Mouse (Mus musculus) liver (tissue): Measurements from ENCODE around the gene Shf.
"Not testable (repeated sequence)": the region's sequence is repeated elsewhere in the genome, so short reads cannot be mapped to it uniquely, and the experiment has no call there.

Source experiments
- DNase-seq: peaks from one replicate; pipeline ENCODE4 v3.0.0-alpha.2; 2020; ENCODE audit warnings: mixed read lengths

Gene Shf

GRCm38 (mm10) chr2:122347257-122347656 lies 21.7 kb downstream of the Shf start:
- DNase-seq: no peak

GRCm38 (mm10) chr2:122346164-122346563 lies 22.8 kb downstream of the Shf start:
- not testable (repeated sequence) for DNase-seq

GRCm38 (mm10) chr2:122345106-122345893 lies 23.7 kb downstream of the Shf start:
- DNase-seq: no peak

- no peak for DNase-seq
Measured at GRCm38 (mm10) chr2:122337291-122337690, 31.7 kb downstream of the Shf start.

GRCm38 (mm10) chr2:122334170-122334569 lies 34.8 kb downstream of the Shf start:
- no peak for DNase-seq

- no peak for DNase-seq
Measured at GRCm38 (mm10) chr2:122332222-122332621, 36.7 kb downstream of the Shf start.

- DNase-seq: not testable (repeated sequence)
Measured at GRCm38 (mm10) chr2:122330317-122330716, 38.6 kb downstream of the Shf start.

- DNase-seq: no peak
Measured at GRCm38 (mm10) chr2:122327986-122328385, 41.0 kb downstream of the Shf start.

GRCm38 (mm10) chr2:122325361-122325760 lies 43.6 kb downstream of the Shf start:
- DNase-seq: no peak

GRCm38 (mm10) chr2:122324586-122324985 lies 44.4 kb downstream of the Shf start:
- DNase-seq: no peak

GRCm38 (mm10) chr2:122323960-122324359 lies 45.0 kb downstream of the Shf start:
- no peak for DNase-seq

GRCm38 (mm10) chr2:122317384-122317783 lies 51.6 kb downstream of the Shf start:
- no peak for DNase-seq

GRCm38 (mm10) chr2:122315372-122315771 lies 53.6 kb downstream of the Shf start, which contains the start of gene Duox1:
TSS of gene Duox1 (plus strand) at chr2:122315672.
- DNase-seq: no peak

GRCm38 (mm10) chr2:122313536-122313935 lies 55.4 kb downstream of the Shf start, which contains the start of gene Duoxa1:
TSS of gene Duoxa1 (minus strand) at chr2:122313730.
- DNase-seq: no peak

GRCm38 (mm10) chr2:122312722-122313417 lies 56.1 kb downstream of the Shf start:
- peak; percentile 74 for DNase-seq

GRCm38 (mm10) chr2:122311561-122311960 lies 57.4 kb downstream of the Shf start:
- DNase-seq: no peak

- DNase-seq: no peak
Measured at GRCm38 (mm10) chr2:122309647-122310046, 59.3 kb downstream of the Shf start.

- no peak for DNase-seq
Measured at GRCm38 (mm10) chr2:122306184-122306583, 62.8 kb downstream of the Shf start.

GRCm38 (mm10) chr2:122305097-122305892 lies 63.7 kb downstream of the Shf start:
- no peak for DNase-seq

GRCm38 (mm10) chr2:122304544-122304943 lies 64.4 kb downstream of the Shf start:
- no peak for DNase-seq

GRCm38 (mm10) chr2:122302574-122303241 lies 66.3 kb downstream of the Shf start:
- peak; percentile 71 for DNase-seq

- DNase-seq: no peak
Measured at GRCm38 (mm10) chr2:122301921-122302573, 66.9 kb downstream of the Shf start.
